Mouse (Mus musculus) intestine, embryonic 14.5 days (tissue): ENCODE data around the gene Nav2. TPM values are rescaled to one million over a fixed set of nuclear protein-coding genes. Genes with fewer than 3 reads are reported as not detected.

Experiments used
- ATAC-seq: fragments of 200-750 bp; cut with Nextera tagmentation; replicated peaks from 2 replicates; pipeline ENCODE4 v1.8.0; 2017; ENCODE audit warnings: low read depth, moderate number of reproducible peaks, moderate TSS enrichment, moderate library complexity; ENCODE audit not compliant: low FRiP score, low TSS enrichment
- DNase-seq: peaks from one replicate; pipeline ENCODE4 v3.0.0-alpha.2; 2018; ENCODE audit warnings: low spot score
- H3K27ac ChIP-seq: fragments of 300-500 bp; sonication (generic); 2 replicates; pipeline ENCODE4 v1.5.1; 2014; ENCODE audit warnings: low read depth, mild to moderate bottlenecking, control low read depth
- H3K27me3 ChIP-seq: fragments of 300-500 bp; sonication (generic); replicated peaks from 2 replicates; pipeline ENCODE4 v1.6.1; 2014; ENCODE audit warnings: low read length, control low read depth; ENCODE audit not compliant: control insufficient read depth, insufficient read depth
- H3K36me3 ChIP-seq: fragments of 300-500 bp; sonication (generic); 2 replicates; pipeline ENCODE4 v1.6.1; 2014; ENCODE audit warnings: low read length, control low read depth; ENCODE audit not compliant: control insufficient read depth, insufficient read depth
- H3K4me1 ChIP-seq: fragments of 300-500 bp; sonication (generic); replicated peaks from 2 replicates; pipeline ENCODE4 v1.6.1; 2014; ENCODE audit warnings: low read length, control low read depth, mixed read lengths; ENCODE audit not compliant: control insufficient read depth, insufficient read depth
- H3K4me2 ChIP-seq: fragments of 300-500 bp; sonication (generic); 2 replicates; pipeline ENCODE4 v1.6.1; 2014; ENCODE audit warnings: low read length
- H3K4me3 ChIP-seq: fragments of 300-500 bp; sonication (generic); 2 replicates; pipeline ENCODE4 v1.5.1; 2014; ENCODE audit warnings: low read depth, low read length, control low read depth, mixed read lengths
- H3K9ac ChIP-seq: fragments of 300-500 bp; sonication (generic); 2 replicates; pipeline ENCODE4 v1.6.1; 2014; ENCODE audit warnings: mild to moderate bottlenecking, low read length
- H3K9me3 ChIP-seq: fragments of 300-500 bp; sonication (generic); 2 replicates; pipeline ENCODE4 v1.6.1; 2016; ENCODE audit warnings: low read length, control low read depth; ENCODE audit not compliant: control insufficient read depth
- WGBS: fragments of 180-500 bp; shearing (Covaris S2); extraction: QIAGEN DNeasy Blood & Tissue Kit; methylation state at CpG from one replicate; pipeline ENCODE4 v1.1.7; 2014; 5-methylcytosine and 5-hydroxymethylcytosine counted together
- polyA plus RNA-seq: library from polyadenylated mRNA; unstranded; fragments of >200 nt; fragmentation: Nextera tagmentation; extraction: Ambion mirVana; gene quantifications from 2 replicates; pipeline ENCODE4 v1.2.1, GENCODE M21; 2014

The Nav2 gene
- polyA plus RNA-seq, 1 experiment from 2014 or later = 31.5 TPM

DNA sequence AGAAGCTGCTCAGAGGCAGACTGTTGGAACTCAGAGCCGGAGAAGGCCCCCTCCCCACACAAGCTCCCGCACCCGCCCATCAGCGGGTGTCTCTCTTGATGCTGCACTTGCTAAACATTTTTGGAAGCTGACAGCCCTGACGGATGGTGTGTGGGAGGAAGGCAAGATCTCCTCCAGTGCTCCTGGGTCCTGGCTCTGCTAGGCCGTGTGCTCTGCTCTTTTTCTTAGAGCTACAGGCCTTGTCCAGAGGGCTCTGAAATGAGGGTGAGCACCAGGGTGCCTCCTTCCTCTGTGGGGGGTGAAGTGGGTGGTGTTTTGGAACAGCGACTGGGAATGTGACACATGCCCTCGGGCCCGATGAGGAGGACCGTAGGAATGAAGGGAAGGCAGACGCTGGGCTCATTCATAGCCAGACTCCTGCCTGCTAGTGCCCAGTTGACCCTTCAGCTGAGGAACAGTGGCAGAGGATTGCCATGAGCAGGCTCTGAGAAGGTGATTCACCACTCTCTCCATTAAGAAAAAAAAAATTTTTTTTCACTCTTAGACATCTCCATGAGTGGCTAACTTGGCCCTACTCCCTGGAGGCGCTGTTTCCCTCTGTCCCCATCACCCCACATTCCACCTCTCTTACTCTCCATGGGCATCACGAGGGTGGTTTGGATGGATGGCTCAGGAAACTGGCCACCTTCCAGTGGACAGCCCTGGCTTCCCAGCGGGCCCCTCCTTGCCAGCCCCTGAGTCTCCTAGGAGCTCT lies 340.0 kb downstream of the Nav2 start:
- WGBS = 42% methylated on average over 14 of the region's 14 CpGs
- H3K4me1 ChIP-seq = peaks cover 34% of the 10 kb centered on the region
- H3K9ac ChIP-seq = peak overlapping the region; percentile 3; the same call in 1 of the 2 replicates
- DNase-seq (no peak), ATAC-seq (no peak)
- peak overlapping the region; percentile 61 for H3K4me3 ChIP-seq
- no peaks in the 10 kb centered on the region for H3K36me3 ChIP-seq
- H3K9me3 ChIP-seq = no peaks in the 10 kb centered on the region
- H3K27ac ChIP-seq = no peak overlapping the region
- H3K4me2 ChIP-seq = peak overlapping the region; percentile 87
- peaks cover 14% of the 10 kb centered on the region for H3K27me3 ChIP-seq

DNA sequence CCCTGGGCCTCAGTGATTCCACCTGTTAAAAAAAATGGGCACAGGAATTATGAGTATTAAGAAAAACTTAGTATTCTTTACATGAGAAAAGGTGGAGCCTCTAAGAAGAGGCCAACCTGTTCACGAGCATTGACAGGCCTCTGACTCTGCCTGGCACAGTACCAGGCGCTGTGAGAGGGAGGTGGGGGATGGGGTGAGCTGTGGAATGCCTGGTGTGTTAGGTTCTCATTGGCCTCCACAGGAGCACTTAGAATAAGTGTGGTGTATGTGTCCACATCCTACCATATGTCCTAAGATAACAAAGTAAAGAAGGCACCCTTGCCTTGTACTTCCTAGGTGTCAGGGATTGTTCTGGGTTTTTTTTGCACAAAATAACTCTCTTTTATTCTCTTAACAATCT lies 340.9 kb downstream of the Nav2 start:
- DNase-seq (no peak), ATAC-seq (no peak)
- peak overlapping the region; percentile 87 for H3K4me2 ChIP-seq
- peaks cover 14% of the 10 kb centered on the region for H3K27me3 ChIP-seq
- WGBS = 76% methylated on average over 2 of the region's 2 CpGs
- H3K9me3 ChIP-seq = no peaks in the 10 kb centered on the region
- 0 out of 2 replicates have a peak overlapping the region, but pooled peaks have one; percentile 6 for H3K4me3 ChIP-seq
- H3K36me3 ChIP-seq = no peaks in the 10 kb centered on the region
- H3K27ac ChIP-seq = no peak overlapping the region
- H3K4me1 ChIP-seq = peaks cover 32% of the 10 kb centered on the region
- no peak overlapping the region for H3K9ac ChIP-seq

- peak overlapping the region; percentile 87 for H3K4me2 ChIP-seq
- WGBS = 14% methylated on average over 9 of the region's 9 CpGs
Measured at GRCm38 (mm10) chr7:49249996-49250395, 341.5 kb downstream of the Nav2 start.

DNA sequence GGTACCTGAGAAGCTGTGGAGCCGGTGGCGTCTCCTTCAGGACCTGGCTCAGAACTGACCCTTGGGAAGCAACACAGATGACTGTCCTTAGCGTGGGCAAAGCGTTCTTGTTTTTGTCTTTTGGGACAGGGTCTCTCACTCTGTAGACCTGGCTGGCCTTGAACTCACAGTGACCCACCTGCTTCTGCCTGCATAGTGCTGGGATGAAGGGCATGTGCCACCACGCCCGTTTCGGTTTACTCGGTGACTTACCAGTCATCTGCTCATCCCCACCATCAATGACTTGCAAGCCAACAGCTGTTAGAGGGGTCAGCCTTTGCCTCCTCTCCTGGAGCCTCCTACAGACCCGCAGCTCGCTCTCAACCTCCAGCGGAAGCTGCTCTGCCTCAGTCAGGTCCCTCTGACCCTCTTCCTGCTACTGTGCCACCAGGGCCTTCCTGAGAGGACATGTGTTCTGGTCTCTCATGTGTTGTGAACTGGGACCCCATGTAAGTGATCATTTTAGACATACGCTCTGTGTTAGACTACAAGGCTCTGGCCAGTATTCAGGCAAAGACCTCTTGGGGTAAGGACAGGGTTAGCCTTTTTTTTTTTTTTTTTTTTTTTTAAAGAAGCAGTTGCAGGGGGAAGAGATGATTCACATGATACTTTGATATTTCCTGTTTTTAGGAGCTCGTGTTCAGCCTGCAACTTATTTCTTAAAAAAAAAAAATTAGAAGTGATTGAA lies 342.2 kb downstream of the Nav2 start:
- Histone ChIP-seq H3K27me3 (peaks cover 14% of the 10 kb centered on the region), H3K4me3 (no peak overlapping the region), H3K27ac (no peak overlapping the region), H3K9me3 (no peaks in the 10 kb centered on the region), H3K9ac (no peak overlapping the region), H3K4me1 (peaks cover 28% of the 10 kb centered on the region), H3K36me3 (no peaks in the 10 kb centered on the region), H3K4me2 (no peak overlapping the region)
- DNase-seq (no peak), ATAC-seq (no peak)
- WGBS = 86% methylated on average over 13 of the region's 13 CpGs

More at GRCm38 (mm10) chr7:49249996-49250395, 341.5 kb downstream of the Nav2 start:
- Histone ChIP-seq H3K4me3 (0 out of 2 replicates have a peak overlapping the region, but pooled peaks have one; percentile 6), H3K9me3 (no peaks in the 10 kb centered on the region), H3K9ac (no peak overlapping the region), H3K27me3 (peaks cover 14% of the 10 kb centered on the region), H3K27ac (no peak overlapping the region), H3K36me3 (no peaks in the 10 kb centered on the region), H3K4me1 (peaks cover 32% of the 10 kb centered on the region)
- DNase-seq = peak; percentile 95
- ATAC-seq = no peak

- H3K9me3 ChIP-seq = no peaks in the 10 kb centered on the region
- DNase-seq = no peak
- H3K27ac ChIP-seq = no peak overlapping the region
- no peak overlapping the region for H3K4me2 ChIP-seq
- ATAC-seq = no peak
- no peak overlapping the region for H3K4me3 ChIP-seq
- H3K9ac ChIP-seq = no peak overlapping the region
- no peaks in the 10 kb centered on the region for H3K36me3 ChIP-seq
- peaks cover 14% of the 10 kb centered on the region for H3K27me3 ChIP-seq
- WGBS = 38% methylated on average over 10 of the region's 10 CpGs
- H3K4me1 ChIP-seq = peaks cover 28% of the 10 kb centered on the region
Measured at GRCm38 (mm10) chr7:49251308-49251638, 342.8 kb downstream of the Nav2 start.

DNA sequence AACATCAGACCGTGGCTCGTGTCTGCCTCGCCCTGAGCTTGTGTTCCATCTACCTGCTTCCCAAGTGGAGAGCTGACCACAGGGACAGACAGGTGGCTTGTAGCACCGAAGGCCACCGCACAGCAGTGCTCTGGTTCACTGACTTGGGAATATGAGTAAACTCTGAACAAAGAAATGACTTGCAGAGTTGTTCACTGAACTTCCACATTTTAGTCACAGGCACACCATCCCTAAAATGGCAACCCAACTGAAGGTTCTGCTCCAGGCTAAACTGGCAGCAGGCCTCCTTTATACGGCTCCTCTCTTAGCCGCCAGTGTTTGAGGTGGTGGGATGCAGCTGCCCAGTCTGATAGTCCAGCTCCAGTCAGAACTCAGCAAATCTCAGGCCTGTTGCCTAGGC lies 343.9 kb downstream of the Nav2 start:
- Histone ChIP-seq H3K27me3 (peaks cover 6% of the 10 kb centered on the region), H3K4me1 (peaks cover 21% of the 10 kb centered on the region), H3K4me3 (no peak overlapping the region), H3K4me2 (no peak overlapping the region), H3K9me3 (no peaks in the 10 kb centered on the region), H3K36me3 (no peaks in the 10 kb centered on the region), H3K27ac (no peak overlapping the region), H3K9ac (no peak overlapping the region)
- DNase-seq (no peak), ATAC-seq (no peak)
- WGBS = 90% methylated on average over 7 of the region's 7 CpGs

- 83% methylated on average over 6 of the region's 6 CpGs for WGBS
- Histone ChIP-seq H3K27ac (no peak overlapping the region), H3K4me2 (no peak overlapping the region), H3K36me3 (no peaks in the 10 kb centered on the region), H3K9ac (no peak overlapping the region), H3K4me3 (no peak overlapping the region), H3K9me3 (no peaks in the 10 kb centered on the region), H3K4me1 (peaks cover 18% of the 10 kb centered on the region), H3K27me3 (peaks cover 2% of the 10 kb centered on the region; the same call in 1 of the 2 replicates)
- no peak for DNase-seq
- ATAC-seq = no peak
Measured at GRCm38 (mm10) chr7:49252902-49253301, 344.4 kb downstream of the Nav2 start.

- H3K9me3 ChIP-seq = no peaks in the 10 kb centered on the region
- DNase-seq (no peak), ATAC-seq (no peak)
- no peak overlapping the region for H3K4me3 ChIP-seq
- no peak overlapping the region for H3K9ac ChIP-seq
- no peaks in the 10 kb centered on the region for H3K27me3 ChIP-seq
- WGBS = 96% methylated on average over 5 of the region's 5 CpGs
- H3K4me2 ChIP-seq = no peak overlapping the region
- peaks cover 4% of the 10 kb centered on the region for H3K4me1 ChIP-seq
- no peaks in the 10 kb centered on the region for H3K36me3 ChIP-seq
- H3K27ac ChIP-seq = no peak overlapping the region
Measured at GRCm38 (mm10) chr7:49255053-49255452, 346.5 kb downstream of the Nav2 start.
